Mouse (Mus musculus): ENCODE data around the gene Cacna2d1. TPM values are rescaled to one million over a fixed set of nuclear protein-coding genes. Genes with fewer than 3 reads are reported as not detected.

The Cacna2d1 gene
- total and polyA plus RNA-seq, 3 experiments = 0.27 to 1.5 TPM; not detected in 1

GRCm38 (mm10) chr5:16309168-16310006, 374.9 kb downstream of the Cacna2d1 start:
- DNase-seq (ENCODE audit: low spot score) (no peak), ATAC-seq (ENCODE audit: extremely low read depth, insufficient number of reproducible peaks, low FRiP score, poor library complexity, severe bottlenecking) (peak; percentile 63)
- peak; percentile 45; the same call in 1 of the 2 replicates for TF ChIP-seq CTCF (IDR thresholded peaks at IDR 0.05; ENCODE audit: low read depth, low read length)
- no peak for TF ChIP-seq POLR2AphosphoS5 (IDR thresholded peaks at IDR 0.05; ENCODE audit: insufficient replicate concordance, low read depth, low read length)
- TF ChIP-seq GATA2 (IDR thresholded peaks at IDR 0.05; ENCODE audit: borderline replicate concordance, low read depth, low read length) = no peak
- no peak for TF ChIP-seq TAL1 (conservative IDR thresholded peaks at IDR 0.05; ENCODE audit: low read depth, low read length)

GRCm38 (mm10) chr5:16314242-16314641, 379.8 kb downstream of the Cacna2d1 start:
- no peaks in the 10 kb centered on the region for H3K36me3 ChIP-seq (replicated peaks)
- DNase-seq (ENCODE audit: low spot score) = no peak
- H3K4me1 ChIP-seq (ENCODE audit: insufficient read depth, low read depth, low read length) = no peaks in the 10 kb centered on the region; the same call in 1 of the 2 replicates
- no peak for TF ChIP-seq CTCF (IDR thresholded peaks at IDR 0.05; ENCODE audit: low read depth, low read length)
- TF ChIP-seq POLR2AphosphoS5 (IDR thresholded peaks at IDR 0.05; ENCODE audit: insufficient replicate concordance, low read depth, low read length) = no peak
- TF ChIP-seq TAL1 (conservative IDR thresholded peaks at IDR 0.05; ENCODE audit: low read depth, low read length) = no peak
- no peak for TF ChIP-seq GATA2 (IDR thresholded peaks at IDR 0.05; ENCODE audit: borderline replicate concordance, low read depth, low read length)
- no peak for TF ChIP-seq GATA1 (IDR thresholded peaks at IDR 0.05; ENCODE audit: borderline replicate concordance, low read length)
- H3K9me3 ChIP-seq (replicated peaks) = no peaks in the 10 kb centered on the region
- ATAC-seq (ENCODE audit: extremely low read depth, insufficient number of reproducible peaks, low FRiP score, poor library complexity, severe bottlenecking) = no peak
- no peaks in the 10 kb centered on the region for H3K27me3 ChIP-seq (ENCODE audit: insufficient read depth, low read length)
- H3K4me3 ChIP-seq (ENCODE audit: low read depth, low read length) = no peak overlapping the region

More at GRCm38 (mm10) chr5:16309168-16310006, 374.9 kb downstream of the Cacna2d1 start:
- Histone ChIP-seq H3K9me3 (replicated peaks) (no peaks in the 10 kb centered on the region), H3K36me3 (replicated peaks) (no peaks in the 10 kb centered on the region), H3K27me3 (ENCODE audit: insufficient read depth, low read length) (no peaks in the 10 kb centered on the region), H3K4me1 (ENCODE audit: insufficient read depth, low read depth, low read length) (no peaks in the 10 kb centered on the region), H3K4me3 (ENCODE audit: low read depth, low read length) (no peak overlapping the region)

GRCm38 (mm10) chr5:16315983-16316390, 381.5 kb downstream of the Cacna2d1 start:
- Histone ChIP-seq H3K36me3 (replicated peaks) (no peaks in the 10 kb centered on the region), H3K27me3 (ENCODE audit: insufficient read depth, low read length) (no peaks in the 10 kb centered on the region), H3K9me3 (replicated peaks) (no peaks in the 10 kb centered on the region), H3K4me3 (ENCODE audit: low read depth, low read length) (no peak overlapping the region), H3K4me1 (ENCODE audit: insufficient read depth, low read depth, low read length) (no peaks in the 10 kb centered on the region; the same call in 1 of the 2 replicates)
- ATAC-seq (ENCODE audit: extremely low read depth, insufficient number of reproducible peaks, low FRiP score, poor library complexity, severe bottlenecking) (peak; percentile 28), DNase-seq (ENCODE audit: low spot score) (no peak)
- TF ChIP-seq GATA2 (IDR thresholded peaks at IDR 0.05; ENCODE audit: borderline replicate concordance, low read depth, low read length) = no peak
- no peak for TF ChIP-seq POLR2AphosphoS5 (IDR thresholded peaks at IDR 0.05; ENCODE audit: insufficient replicate concordance, low read depth, low read length)
- no peak for TF ChIP-seq CTCF (IDR thresholded peaks at IDR 0.05; ENCODE audit: low read depth, low read length)
- no peak for TF ChIP-seq GATA1 (IDR thresholded peaks at IDR 0.05; ENCODE audit: borderline replicate concordance, low read length)
- no peak for TF ChIP-seq TAL1 (conservative IDR thresholded peaks at IDR 0.05; ENCODE audit: low read depth, low read length)

GRCm38 (mm10) chr5:16317680-16318242, 383.3 kb downstream of the Cacna2d1 start:
- ATAC-seq (ENCODE audit: extremely low read depth, insufficient number of reproducible peaks, low FRiP score, poor library complexity, severe bottlenecking) = no peak
- no peak overlapping the region for H3K4me3 ChIP-seq (ENCODE audit: low read depth, low read length)
- no peaks in the 10 kb centered on the region for H3K9me3 ChIP-seq (replicated peaks)
- H3K27me3 ChIP-seq (ENCODE audit: insufficient read depth, low read length) = no peaks in the 10 kb centered on the region
- H3K4me1 ChIP-seq (ENCODE audit: insufficient read depth, low read depth, low read length) = no peaks in the 10 kb centered on the region; the same call in 1 of the 2 replicates
- TF ChIP-seq GATA1 (IDR thresholded peaks at IDR 0.05; ENCODE audit: borderline replicate concordance, low read length) (no peak), CTCF (IDR thresholded peaks at IDR 0.05; ENCODE audit: low read depth, low read length) (no peak), GATA2 (IDR thresholded peaks at IDR 0.05; ENCODE audit: borderline replicate concordance, low read depth, low read length) (no peak), TAL1 (conservative IDR thresholded peaks at IDR 0.05; ENCODE audit: low read depth, low read length) (no peak), POLR2AphosphoS5 (IDR thresholded peaks at IDR 0.05; ENCODE audit: insufficient replicate concordance, low read depth, low read length) (no peak)
- H3K36me3 ChIP-seq (replicated peaks) = no peaks in the 10 kb centered on the region
- no peak for DNase-seq (ENCODE audit: low spot score)

- Histone ChIP-seq H3K36me3 (replicated peaks) (no peaks in the 10 kb centered on the region), H3K4me1 (ENCODE audit: insufficient read depth, low read depth, low read length) (no peaks in the 10 kb centered on the region), H3K9me3 (replicated peaks) (no peaks in the 10 kb centered on the region), H3K4me3 (ENCODE audit: low read depth, low read length) (no peak overlapping the region), H3K27me3 (ENCODE audit: insufficient read depth, low read length) (no peaks in the 10 kb centered on the region)
- ATAC-seq (ENCODE audit: extremely low read depth, insufficient number of reproducible peaks, low FRiP score, poor library complexity, severe bottlenecking) = no peak
- no peak for DNase-seq (ENCODE audit: low spot score)
- TF ChIP-seq POLR2AphosphoS5 (IDR thresholded peaks at IDR 0.05; ENCODE audit: insufficient replicate concordance, low read depth, low read length) (no peak), GATA1 (IDR thresholded peaks at IDR 0.05; ENCODE audit: borderline replicate concordance, low read length) (no peak), TAL1 (conservative IDR thresholded peaks at IDR 0.05; ENCODE audit: low read depth, low read length) (no peak), GATA2 (IDR thresholded peaks at IDR 0.05; ENCODE audit: borderline replicate concordance, low read depth, low read length) (no peak), CTCF (IDR thresholded peaks at IDR 0.05; ENCODE audit: low read depth, low read length) (no peak)
Measured at GRCm38 (mm10) chr5:16326610-16327009, 392.1 kb downstream of the Cacna2d1 start.

- H3K27me3 ChIP-seq (ENCODE audit: insufficient read depth, low read length) = no peaks in the 10 kb centered on the region
- TF ChIP-seq TAL1 (conservative IDR thresholded peaks at IDR 0.05; ENCODE audit: low read depth, low read length) (no peak), GATA1 (IDR thresholded peaks at IDR 0.05; ENCODE audit: borderline replicate concordance, low read length) (no peak), CTCF (IDR thresholded peaks at IDR 0.05; ENCODE audit: low read depth, low read length) (no peak), GATA2 (IDR thresholded peaks at IDR 0.05; ENCODE audit: borderline replicate concordance, low read depth, low read length) (no peak), POLR2AphosphoS5 (IDR thresholded peaks at IDR 0.05; ENCODE audit: insufficient replicate concordance, low read depth, low read length) (no peak)
- DNase-seq (ENCODE audit: low spot score) = no peak
- H3K36me3 ChIP-seq (replicated peaks) = no peaks in the 10 kb centered on the region
- H3K9me3 ChIP-seq (replicated peaks) = no peaks in the 10 kb centered on the region
- H3K4me1 ChIP-seq (ENCODE audit: insufficient read depth, low read depth, low read length) = no peaks in the 10 kb centered on the region
- H3K4me3 ChIP-seq (ENCODE audit: low read depth, low read length) = no peak overlapping the region
- ATAC-seq (ENCODE audit: extremely low read depth, insufficient number of reproducible peaks, low FRiP score, poor library complexity, severe bottlenecking) = no peak
Measured at GRCm38 (mm10) chr5:16345393-16345792, 410.9 kb downstream of the Cacna2d1 start.
